Comparison of ENCODE assay signal across 11 mouse cellular contexts in the genomic region with DNA sequence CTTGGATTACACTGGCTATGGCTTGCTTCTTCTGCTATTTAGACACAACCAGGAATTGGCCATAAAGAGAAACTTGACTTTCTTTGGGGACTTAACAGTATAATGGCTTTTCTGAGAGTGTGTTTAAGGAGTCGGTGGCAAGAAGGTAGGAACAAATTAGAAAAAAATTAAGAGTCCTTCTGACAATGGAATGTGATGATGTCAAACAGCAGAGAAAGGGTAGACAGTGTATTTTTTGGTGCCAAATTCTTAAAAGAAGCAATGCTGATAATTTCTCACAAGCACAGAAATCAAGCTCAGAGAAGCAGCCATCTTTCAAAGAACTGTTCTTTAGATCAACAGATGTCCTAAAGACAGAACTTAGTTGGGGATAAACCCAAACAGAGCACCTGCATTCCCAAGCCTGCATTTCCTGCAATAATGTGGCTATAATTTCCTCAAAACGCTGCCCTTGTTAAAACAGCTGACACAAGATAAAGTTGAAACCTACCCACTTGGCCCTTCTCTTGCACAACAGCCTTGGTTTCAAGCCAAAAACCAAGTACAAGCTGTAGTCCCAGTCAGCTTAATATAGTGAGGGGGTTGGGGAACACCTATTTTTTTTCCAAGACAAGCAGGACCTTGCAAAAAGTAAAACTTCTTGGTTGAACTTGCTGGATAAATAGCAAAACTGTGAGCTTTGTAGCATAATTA.
A peak's percentile ranks its signal among the peaks of the same experiment; 100 is the strongest.
DNase-seq lines count a peak whose midpoint lies in the region; ATAC-seq lines count a peak whose summit lies in the region.
"Had no signal": no experiment of that assay in that cellular context is flagged by ENCODE, and none has a peak within 500 bp of the region (broad histone marks: within the 10 kb centered on the region; RNA-seq: fewer than 3 reads in every experiment).

No protein-coding gene starts in this region.

- H3K27me3 ChIP-seq in intestine, embryonic 15.5 days (replicated peaks) = no peaks in the 10 kb centered on the region
- H3K27me3 ChIP-seq: limb, embryonic 15.5 days had no signal

- intact Hi-C loops in gastrocnemius, postnatal 14 days (cut with DNase I; ENCODE audit: low total_unique reads) = no loop called here
- intact Hi-C loops in heart, postnatal 36 days (cut with DNase I) = no loop called here

- H3K27ac ChIP-seq in intestine, embryonic 15.5 days = no peak overlapping the region
- H3K27ac ChIP-seq: limb, embryonic 15.5 days had no signal

- 63% methylated on average over 2 of the region's 2 CpGs for WGBS in intestine, embryonic 15.5 days

- H3K4me2 ChIP-seq in intestine, embryonic 15.5 days (replicated peaks) = no peak overlapping the region
- H3K4me2 ChIP-seq: limb, embryonic 15.5 days had no signal

- H3K4me3 ChIP-seq in intestine, embryonic 15.5 days (replicated peaks) = no peak overlapping the region
- H3K4me3 ChIP-seq: limb, embryonic 15.5 days had no signal

- H3K36me3 ChIP-seq in intestine, embryonic 15.5 days = no peaks in the 10 kb centered on the region
- H3K36me3 ChIP-seq: limb, embryonic 15.5 days had no signal

- peak; percentile 81 for DNase-seq in gastrocnemius, adult 18-20 months (ENCODE audit: low spot score)
- DNase-seq in gastrocnemius, postnatal 14 days = no peak
- DNase-seq in ovary, postnatal 14 days (ENCODE audit: low spot score) = peak; percentile 9
- DNase-seq in ovary, postnatal 36 days (ENCODE audit: low spot score) = no peak
- DNase-seq in heart, postnatal 36 days = peak; percentile 28 to 56
- DNase-seq in urinary bladder, adult 2 months (ENCODE audit: low spot score) = no peak
- DNase-seq: forebrain, postnatal 0 days had no signal

- H3K9ac ChIP-seq in intestine, embryonic 15.5 days = no peak overlapping the region
- H3K9ac ChIP-seq: forebrain, postnatal 0 days; limb, embryonic 15.5 days had no signal

- no peaks in the 10 kb centered on the region for H3K4me1 ChIP-seq in intestine, embryonic 15.5 days (replicated peaks)

- peak; percentile 81 for ATAC-seq in megakaryocyte progenitor cell, adult 5-6 weeks (replicated peaks; ENCODE audit: poor library complexity)
- ATAC-seq in intestine, embryonic 15.5 days = no peak
- ATAC-seq: forebrain, postnatal 0 days; intestine, embryonic 16.5 days had no signal

- H3K9me3 ChIP-seq in intestine, embryonic 15.5 days = no peaks in the 10 kb centered on the region
- H3K9me3 ChIP-seq: limb, embryonic 15.5 days had no signal

Comparison
In these comparisons a context has a peak if more than half of its experiments do, and no peak if none do; other contexts are left out.
1. DNase-seq: peak in gastrocnemius, adult 18-20 months (single experiment), ovary, postnatal 14 days (single experiment) and heart, postnatal 36 days (2 of 2); none in gastrocnemius, postnatal 14 days (single experiment), ovary, postnatal 36 days (single experiment) and urinary bladder, adult 2 months (single experiment).